Mouse (Mus musculus): ENCODE measurements around the gene Pmel. TPM values are rescaled to one million over a fixed set of nuclear protein-coding genes. Genes with fewer than 3 reads are reported as not detected.
"Not testable (repeated sequence)": the region's sequence is repeated elsewhere in the genome, so short reads cannot be mapped to it uniquely, and the experiment has no call there.

The Pmel gene
- polyA plus RNA-seq, 1 experiment from 2014 or later = 0.63 TPM

- 94% methylated on average over 5 of the region's 5 CpGs for WGBS
- Histone ChIP-seq H3K9me3 (ENCODE audit: control insufficient read depth, low read length) (no peaks in the 10 kb centered on the region), H3K36me3 (ENCODE audit: control insufficient read depth, insufficient read depth, low read length) (no peaks in the 10 kb centered on the region), H3K4me3 (ENCODE audit: low read depth, low read length) (no peak overlapping the region), H3K27me3 (ENCODE audit: control insufficient read depth, insufficient read depth, low read length) (no peaks in the 10 kb centered on the region), H3K4me2 (ENCODE audit: low read depth, low read length) (no peak overlapping the region), H3K4me1 (ENCODE audit: control insufficient read depth, insufficient read depth, low read length) (peaks cover 10% of the 10 kb centered on the region), H3K27ac (ENCODE audit: low read depth, low read length) (no peak overlapping the region), H3K9ac (replicated peaks; ENCODE audit: low read depth, low read length) (no peak overlapping the region)
- no peak for ATAC-seq (ENCODE audit: low read depth)
These were observed 5.0 kb upstream of the Pmel start for GRCm38 (mm10) chr10:128699006-128699405.

- Histone ChIP-seq H3K9ac (replicated peaks; ENCODE audit: low read depth, low read length) (no peak overlapping the region), H3K4me1 (ENCODE audit: control insufficient read depth, insufficient read depth, low read length) (peaks cover 6% of the 10 kb centered on the region), H3K36me3 (ENCODE audit: control insufficient read depth, insufficient read depth, low read length) (no peaks in the 10 kb centered on the region), H3K27me3 (ENCODE audit: control insufficient read depth, insufficient read depth, low read length) (no peaks in the 10 kb centered on the region), H3K4me2 (ENCODE audit: low read depth, low read length) (no peak overlapping the region), H3K9me3 (ENCODE audit: control insufficient read depth, low read length) (no peaks in the 10 kb centered on the region), H3K4me3 (ENCODE audit: low read depth, low read length) (no peak overlapping the region), H3K27ac (ENCODE audit: low read depth, low read length) (no peak overlapping the region)
- ATAC-seq (ENCODE audit: low read depth) = no peak
- WGBS = 79% methylated on average over 11 of the region's 11 CpGs
These were observed 4.4 kb upstream of the Pmel start for GRCm38 (mm10) chr10:128699611-128700010.

- Histone ChIP-seq H3K9ac (replicated peaks; ENCODE audit: low read depth, low read length) (no peak overlapping the region), H3K4me2 (ENCODE audit: low read depth, low read length) (no peak overlapping the region), H3K27ac (ENCODE audit: low read depth, low read length) (no peak overlapping the region), H3K36me3 (ENCODE audit: control insufficient read depth, insufficient read depth, low read length) (no peaks in the 10 kb centered on the region), H3K27me3 (ENCODE audit: control insufficient read depth, insufficient read depth, low read length) (no peaks in the 10 kb centered on the region), H3K4me1 (ENCODE audit: control insufficient read depth, insufficient read depth, low read length) (0 out of 2 replicates have a peak, but pooled peaks cover 4% of the 10 kb centered on the region), H3K4me3 (ENCODE audit: low read depth, low read length) (no peak overlapping the region), H3K9me3 (ENCODE audit: control insufficient read depth, low read length) (no peaks in the 10 kb centered on the region)
- 94% methylated on average over 5 of the region's 5 CpGs for whole genome bisulfite sequencing
- ATAC-seq (ENCODE audit: low read depth) = no peak
These were observed 3.3 kb upstream of the Pmel start for GRCm38 (mm10) chr10:128700712-128701111.

- Histone ChIP-seq H3K4me3 (ENCODE audit: low read depth, low read length) (no peak overlapping the region), H3K27me3 (ENCODE audit: control insufficient read depth, insufficient read depth, low read length) (no peaks in the 10 kb centered on the region), H3K27ac (ENCODE audit: low read depth, low read length) (no peak overlapping the region), H3K9me3 (ENCODE audit: control insufficient read depth, low read length) (no peaks in the 10 kb centered on the region), H3K4me1 (ENCODE audit: control insufficient read depth, insufficient read depth, low read length) (0 out of 2 replicates have a peak, but pooled peaks cover 4% of the 10 kb centered on the region), H3K4me2 (ENCODE audit: low read depth, low read length) (no peak overlapping the region), H3K36me3 (ENCODE audit: control insufficient read depth, insufficient read depth, low read length) (no peaks in the 10 kb centered on the region), H3K9ac (replicated peaks; ENCODE audit: low read depth, low read length) (no peak overlapping the region)
- WGBS = 78% methylated on average over 6 of the region's 6 CpGs
- no peak for ATAC-seq (ENCODE audit: low read depth)
These were observed 1.5 kb upstream of the Pmel start for GRCm38 (mm10) chr10:128702328-128703007.

GRCm38 (mm10) chr10:128704491-128705316 lies 709 bp downstream of the Pmel start, which contains the start of gene Cdk2:
TSS of gene Cdk2 (minus strand) at chr10:128705031.
- Histone ChIP-seq H3K4me3 (ENCODE audit: low read depth, low read length) (peak within 1 kb of the TSS; percentile 65), H3K9ac (replicated peaks; ENCODE audit: low read depth, low read length) (peak within 1 kb of the TSS; percentile 52), H3K4me1 (ENCODE audit: control insufficient read depth, insufficient read depth, low read length) (0 out of 2 replicates have a peak, but pooled peaks cover 4% of the 10 kb centered on the region), H3K27ac (ENCODE audit: low read depth, low read length) (peak within 1 kb of the TSS; percentile 64), H3K27me3 (ENCODE audit: control insufficient read depth, insufficient read depth, low read length) (no peaks in the 10 kb centered on the region), H3K9me3 (ENCODE audit: control insufficient read depth, low read length) (no peaks in the 10 kb centered on the region), H3K4me2 (ENCODE audit: low read depth, low read length) (peak within 1 kb of the TSS; percentile 89), H3K36me3 (ENCODE audit: control insufficient read depth, insufficient read depth, low read length) (no peaks in the 10 kb centered on the region)
- WGBS = under 1% methylated on average over 60 of the region's 62 CpGs
- ATAC-seq (ENCODE audit: low read depth) = peak; percentile 93

- peak overlapping the region; percentile 65 for H3K4me3 ChIP-seq (ENCODE audit: low read depth, low read length)
- H3K9ac ChIP-seq (replicated peaks; ENCODE audit: low read depth, low read length) = no peak overlapping the region; the same call in 1 of the 2 replicates
- ATAC-seq (ENCODE audit: low read depth) = peak; percentile 45
- 8% methylated on average over 11 of the region's 11 CpGs for WGBS
- H3K27me3 ChIP-seq (ENCODE audit: control insufficient read depth, insufficient read depth, low read length) = no peaks in the 10 kb centered on the region
- peak overlapping the region; percentile 89 for H3K4me2 ChIP-seq (ENCODE audit: low read depth, low read length)
- H3K27ac ChIP-seq (ENCODE audit: low read depth, low read length) = no peak overlapping the region; the same call in 1 of the 2 replicates
- no peaks in the 10 kb centered on the region for H3K36me3 ChIP-seq (ENCODE audit: control insufficient read depth, insufficient read depth, low read length)
- H3K4me1 ChIP-seq (ENCODE audit: control insufficient read depth, insufficient read depth, low read length) = 0 out of 2 replicates have a peak, but pooled peaks cover 4% of the 10 kb centered on the region
- H3K9me3 ChIP-seq (ENCODE audit: control insufficient read depth, low read length) = no peaks in the 10 kb centered on the region
These were observed 1.3 kb downstream of the Pmel start for GRCm38 (mm10) chr10:128705317-128705693.

- WGBS = 93% methylated on average over 7 of the region's 7 CpGs
- not testable (repeated sequence) for H3K36me3 ChIP-seq (ENCODE audit: control insufficient read depth, insufficient read depth, low read length); H3K9ac ChIP-seq (replicated peaks; ENCODE audit: low read depth, low read length); H3K27me3 ChIP-seq (ENCODE audit: control insufficient read depth, insufficient read depth, low read length); H3K4me2 ChIP-seq (ENCODE audit: low read depth, low read length); H3K4me1 ChIP-seq (ENCODE audit: control insufficient read depth, insufficient read depth, low read length); ATAC-seq (ENCODE audit: low read depth); H3K27ac ChIP-seq (ENCODE audit: low read depth, low read length); H3K9me3 ChIP-seq (ENCODE audit: control insufficient read depth, low read length); H3K4me3 ChIP-seq (ENCODE audit: low read depth, low read length)
These were observed 7.3 kb downstream of the Pmel start for GRCm38 (mm10) chr10:128711318-128711717.

- Histone ChIP-seq H3K9ac (replicated peaks; ENCODE audit: low read depth, low read length) (no peak overlapping the region), H3K4me3 (ENCODE audit: low read depth, low read length) (no peak overlapping the region), H3K27me3 (ENCODE audit: control insufficient read depth, insufficient read depth, low read length) (no peaks in the 10 kb centered on the region), H3K4me1 (ENCODE audit: control insufficient read depth, insufficient read depth, low read length) (no peaks in the 10 kb centered on the region), H3K4me2 (ENCODE audit: low read depth, low read length) (no peak overlapping the region), H3K27ac (ENCODE audit: low read depth, low read length) (no peak overlapping the region), H3K36me3 (ENCODE audit: control insufficient read depth, insufficient read depth, low read length) (no peaks in the 10 kb centered on the region), H3K9me3 (ENCODE audit: control insufficient read depth, low read length) (no peaks in the 10 kb centered on the region)
- WGBS = 88% methylated on average over 19 of the region's 19 CpGs
- no peak for ATAC-seq (ENCODE audit: low read depth)
These were observed 11.9 kb downstream of the Pmel start for GRCm38 (mm10) chr10:128715559-128716537.
